Mouse (Mus musculus): ENCODE results near the gene Mcpt4. TPM values are rescaled to one million over a fixed set of nuclear protein-coding genes. Genes with fewer than 3 reads are reported as not detected.
"Not testable (repeated sequence)": the region's sequence is repeated elsewhere in the genome, so short reads cannot be mapped to it uniquely, and the experiment has no call there.

Gene Mcpt4
- total RNA-seq (2015) (not detected in 2 replicates), total RNA-seq (2017) (not detected in 2 replicates)

DNA sequence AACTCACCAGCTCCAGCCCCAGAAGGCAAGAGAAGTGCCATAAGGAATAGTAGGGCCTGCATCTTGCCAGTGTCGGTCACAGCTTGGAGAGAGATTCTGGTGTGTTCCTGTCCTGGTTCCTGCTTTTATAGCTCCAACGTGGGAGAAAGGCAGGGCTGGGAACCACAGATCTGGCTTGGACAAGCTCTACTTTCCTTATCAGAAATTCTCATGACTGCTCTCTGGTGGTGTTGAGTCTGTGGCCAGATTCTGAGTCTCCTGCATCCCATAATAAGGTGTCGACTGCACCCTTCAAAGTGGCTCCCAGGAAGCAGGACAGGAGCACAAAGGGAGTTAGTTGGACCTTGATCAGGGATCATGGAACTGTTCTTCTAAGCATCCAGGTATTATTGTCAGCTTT lies at the start of gene Mcpt4:
TSS of gene Mcpt4 (minus strand) at position 101 of the 400 bp plus-strand sequence.
- not testable (repeated sequence) for ATAC-seq (ENCODE audit: poor library complexity, severe bottlenecking)

DNA sequence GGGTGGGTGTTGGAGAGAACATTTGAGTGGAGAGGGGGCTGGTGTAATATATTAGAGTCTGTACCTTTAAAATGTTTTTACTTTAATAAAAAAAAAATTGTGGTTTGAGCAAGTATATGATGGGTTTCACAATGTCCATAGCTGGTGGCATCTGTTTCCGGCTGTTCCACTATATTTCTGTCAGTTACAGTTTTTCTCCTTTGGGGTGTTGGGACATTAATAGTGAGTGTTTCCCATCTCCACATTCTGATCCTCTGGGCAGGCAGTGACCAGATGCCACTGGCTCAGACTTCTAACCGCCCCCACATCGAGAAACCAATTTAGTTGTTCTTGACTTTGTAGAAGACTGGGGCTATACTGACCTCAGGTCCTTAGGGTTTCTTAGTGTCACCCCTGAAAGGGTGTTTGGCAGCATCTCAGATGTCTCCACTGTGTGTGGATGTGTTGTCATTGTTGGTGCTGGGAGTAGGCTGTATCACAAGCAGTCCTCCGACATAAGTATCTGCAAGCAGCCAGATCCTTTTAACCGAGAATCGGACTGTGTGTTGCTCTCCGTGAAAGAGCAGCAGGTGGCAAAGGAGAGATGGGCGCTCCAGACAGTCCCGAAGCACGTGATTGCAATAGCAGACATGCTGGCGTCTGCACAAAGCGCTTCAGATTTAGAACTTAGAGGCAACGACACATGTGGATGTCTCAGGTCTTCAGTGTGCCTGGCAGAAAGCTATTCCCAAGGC lies 43.5 kb upstream of the Mcpt4 start:
- ATAC-seq (ENCODE audit: poor library complexity, severe bottlenecking), result peak; percentile 43

DNA sequence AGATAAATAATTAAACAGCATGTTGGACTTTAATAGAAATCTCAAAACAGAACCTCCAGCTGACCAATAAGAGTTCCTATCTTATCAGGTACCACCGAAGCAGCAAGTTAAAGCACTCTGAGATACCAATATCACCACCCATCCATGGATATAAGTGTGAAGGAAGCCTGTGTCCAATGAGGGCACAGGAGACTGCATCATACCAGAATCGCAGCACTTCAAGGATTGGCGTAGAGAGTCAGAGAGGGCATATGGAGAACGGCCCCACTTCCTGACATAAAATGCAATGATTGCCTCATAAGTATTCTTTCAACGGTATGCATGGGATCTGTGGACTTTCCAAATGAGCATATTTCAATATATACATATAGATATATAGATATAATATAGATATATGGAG lies 42.9 kb upstream of the Mcpt4 start:
- no peak for ATAC-seq (ENCODE audit: poor library complexity, severe bottlenecking)

DNA sequence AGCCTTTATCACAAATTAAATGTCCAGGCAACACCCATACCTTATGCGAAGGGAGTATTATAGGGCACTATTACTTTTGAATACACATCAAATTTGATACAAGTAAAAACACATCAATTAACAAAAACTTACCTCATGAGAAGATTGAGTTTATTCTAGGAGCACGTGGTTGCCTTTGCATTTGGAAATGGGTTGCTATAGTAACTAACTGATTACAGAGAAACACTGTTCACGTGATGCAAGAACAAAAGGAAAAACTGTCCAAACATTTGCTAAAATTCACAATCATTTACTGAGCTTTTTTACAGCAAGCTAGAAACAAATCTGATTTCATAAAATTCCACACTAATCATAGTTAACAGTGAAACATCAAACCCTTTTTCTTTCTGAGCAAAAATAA lies 41.3 kb upstream of the Mcpt4 start:
- ATAC-seq (ENCODE audit: poor library complexity, severe bottlenecking), result no peak

DNA sequence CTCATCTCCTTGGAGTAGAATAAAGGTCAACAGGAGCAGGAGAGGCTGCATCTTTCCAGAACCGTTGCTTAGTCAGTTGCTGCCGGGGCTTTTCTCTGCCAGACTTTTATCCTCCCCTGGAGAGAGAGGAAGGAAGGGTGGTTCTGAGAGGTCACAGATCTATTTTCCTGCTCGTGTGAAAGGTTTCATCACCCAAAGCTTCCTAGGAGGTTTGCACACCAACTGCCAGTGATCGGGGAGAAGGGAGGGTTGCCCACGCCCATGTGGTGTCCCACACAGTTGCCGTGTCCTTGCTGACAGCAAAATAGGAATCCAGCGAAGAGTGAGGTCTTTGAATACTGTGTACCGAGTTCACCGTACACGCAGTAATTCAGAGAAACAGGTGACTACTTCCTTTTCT lies 40.3 kb upstream of the Mcpt4 start, which contains the start of gene Ctsg:
TSS of gene Ctsg (minus strand) at position 189 of the 400 bp plus-strand sequence.
- peak; percentile 30 for ATAC-seq (ENCODE audit: poor library complexity, severe bottlenecking)

DNA sequence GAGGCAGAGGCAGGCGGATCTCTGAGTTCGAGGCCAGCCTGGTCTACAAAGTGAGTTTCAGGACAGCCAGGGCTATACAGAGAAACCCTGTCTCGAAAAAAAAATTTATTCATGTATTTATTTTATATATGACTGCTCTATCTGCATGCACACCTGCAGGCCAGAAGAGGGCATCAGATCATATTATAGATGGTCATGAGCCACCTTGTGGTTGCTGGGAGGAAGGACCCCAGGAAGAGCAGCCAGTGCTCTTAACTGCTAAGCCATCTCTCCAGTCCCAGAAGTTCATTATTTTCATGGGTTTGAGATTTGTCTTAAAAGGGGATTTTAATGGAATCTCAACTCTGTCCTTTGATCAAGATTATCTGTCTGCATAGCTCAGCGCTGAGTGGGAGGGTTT lies 36.8 kb upstream of the Mcpt4 start:
- ATAC-seq (ENCODE audit: poor library complexity, severe bottlenecking), result peak; percentile 61

DNA sequence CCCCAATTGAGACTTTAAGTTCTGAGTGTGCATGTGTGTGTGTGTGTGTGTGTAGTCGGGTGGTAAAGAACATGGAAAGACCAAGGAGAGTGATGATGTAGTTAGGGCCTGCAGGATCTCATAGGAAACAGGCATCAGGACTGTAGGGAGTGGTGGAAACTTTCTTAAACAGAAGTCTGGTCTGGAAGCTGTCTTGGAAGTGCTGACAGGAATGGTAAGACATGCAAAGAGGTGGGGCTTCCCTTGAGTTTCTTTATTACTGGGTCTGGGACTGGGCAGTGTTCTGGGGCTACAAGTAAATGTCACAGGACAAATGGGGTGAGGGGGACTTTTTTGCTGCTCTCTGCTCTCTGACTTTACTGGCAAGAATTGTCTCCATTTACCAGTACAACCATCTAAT lies 35.5 kb upstream of the Mcpt4 start:
- ATAC-seq (ENCODE audit: poor library complexity, severe bottlenecking), result no peak

DNA sequence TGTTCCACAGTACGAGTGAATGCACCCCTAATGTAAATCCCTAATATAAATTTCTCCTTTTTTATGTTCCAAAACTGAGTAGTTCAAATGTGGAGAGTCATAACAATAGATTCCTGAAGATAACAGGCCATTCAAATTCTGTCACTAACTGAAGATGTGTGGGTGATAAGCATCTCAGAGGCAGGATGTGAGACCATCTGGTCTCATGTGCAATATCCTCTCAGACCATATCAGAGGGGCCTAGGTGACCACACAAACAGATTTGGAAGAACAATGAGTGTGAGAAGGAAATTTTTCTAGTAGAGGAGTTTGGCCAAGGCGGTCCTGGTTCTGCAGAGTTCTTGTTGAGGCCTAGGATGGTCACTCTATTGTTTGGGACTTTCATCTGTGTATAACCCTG lies 31.2 kb upstream of the Mcpt4 start:
- ATAC-seq (ENCODE audit: poor library complexity, severe bottlenecking), result 0 out of 2 replicates have a peak, but pooled peaks have one; percentile 21

DNA sequence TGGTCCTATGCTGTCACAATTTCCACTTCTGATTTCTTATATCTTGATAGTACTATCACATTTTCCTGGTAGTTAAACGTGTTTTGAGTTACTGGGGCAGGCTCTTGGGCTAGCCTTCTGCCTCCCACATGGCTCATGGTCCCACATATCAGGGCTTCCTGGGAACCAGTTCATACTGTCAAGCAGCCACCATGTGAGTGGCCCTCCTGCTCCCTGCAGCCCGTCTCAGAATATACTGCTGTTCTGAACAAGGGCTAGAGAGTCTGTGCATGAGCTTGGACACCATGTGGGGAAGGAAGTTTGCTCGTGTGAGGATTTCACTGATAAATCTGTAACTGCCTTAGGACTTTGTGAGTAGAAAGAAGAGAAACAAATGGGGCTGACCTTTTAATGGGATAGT lies 24.6 kb upstream of the Mcpt4 start:
- ATAC-seq (ENCODE audit: poor library complexity, severe bottlenecking), result no peak

DNA sequence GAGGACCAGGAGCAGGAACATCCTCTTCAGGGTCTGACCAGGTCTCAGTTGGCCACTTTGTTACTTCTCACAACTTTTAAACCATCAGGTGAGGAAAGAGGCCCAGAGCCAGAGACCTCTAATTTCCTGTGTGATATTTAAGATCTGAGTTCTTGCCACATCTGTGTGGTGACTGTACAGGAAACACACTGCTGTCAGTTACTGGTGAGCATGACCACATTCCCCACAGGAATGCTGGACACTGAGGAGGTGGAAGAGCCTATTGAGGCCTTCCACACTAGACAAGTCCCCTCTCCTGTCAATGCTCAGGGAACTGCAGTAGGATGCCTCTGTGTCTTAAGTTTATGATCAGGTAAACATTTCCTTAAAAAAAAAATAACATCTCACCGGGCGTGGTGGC lies 23.1 kb upstream of the Mcpt4 start, which contains the start of gene Mcpt8:
TSS of gene Mcpt8 (minus strand) at position 107 of the 400 bp plus-strand sequence.
- ATAC-seq (ENCODE audit: poor library complexity, severe bottlenecking), result peak; percentile 35

DNA sequence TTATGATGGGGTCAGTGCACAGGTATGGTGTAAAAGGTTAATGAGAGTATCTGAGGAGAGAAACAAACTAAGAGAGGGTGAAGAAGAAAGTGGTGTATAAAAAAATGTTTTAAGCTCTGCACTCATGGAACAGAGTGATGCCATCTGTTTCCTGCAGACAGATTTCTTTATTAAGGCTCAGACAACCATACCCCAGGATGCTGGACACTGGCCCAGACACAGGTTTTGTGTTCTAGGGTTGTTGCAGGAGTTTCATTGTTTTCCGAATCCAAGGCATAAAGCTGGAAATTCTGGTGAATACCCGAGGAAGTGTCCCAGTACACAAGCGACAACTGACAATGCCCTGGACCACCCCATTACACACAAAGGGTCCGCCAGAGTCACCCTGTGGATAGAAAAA lies 19.9 kb upstream of the Mcpt4 start:
- no peak for ATAC-seq (ENCODE audit: poor library complexity, severe bottlenecking)

DNA sequence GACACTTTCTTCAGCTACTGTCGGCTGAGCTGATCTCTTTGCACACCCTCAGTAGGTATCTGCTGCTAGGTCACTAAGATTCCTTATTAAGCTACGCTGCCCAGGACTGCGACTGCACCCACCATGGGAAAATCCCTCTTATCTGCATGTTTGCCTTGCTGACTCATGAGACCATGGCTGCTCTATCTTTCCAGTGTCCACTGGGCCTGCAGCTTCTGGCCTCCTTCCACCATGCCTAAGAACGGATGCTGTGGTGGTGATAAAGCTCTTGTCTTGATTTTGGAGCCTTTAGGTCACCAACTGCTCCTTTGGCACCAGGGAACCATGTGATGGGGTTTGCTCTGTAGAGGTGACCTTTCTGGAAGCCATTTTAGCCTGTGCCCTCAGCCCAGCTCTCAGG lies 4.4 kb downstream of the Mcpt4 start:
- no peak for ATAC-seq (ENCODE audit: poor library complexity, severe bottlenecking)

DNA sequence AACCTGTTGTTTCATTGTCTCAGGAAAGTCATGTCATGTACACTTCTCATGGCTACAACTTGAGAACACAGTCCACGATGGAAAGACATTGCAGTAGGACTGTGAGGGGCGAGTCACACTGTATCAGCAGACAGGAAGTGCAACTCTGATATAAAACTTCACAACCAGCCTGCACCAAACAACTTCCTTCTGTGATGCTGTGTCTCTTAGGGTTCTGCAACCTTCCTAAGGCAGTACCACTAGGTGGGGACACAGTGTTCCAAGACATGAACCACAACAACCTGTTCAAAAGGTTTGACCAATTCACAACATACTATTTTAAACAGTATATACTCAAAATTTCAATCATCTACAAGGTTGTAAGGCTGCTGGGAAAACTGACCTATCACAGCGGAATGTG lies 6.7 kb downstream of the Mcpt4 start:
- no peak for ATAC-seq (ENCODE audit: poor library complexity, severe bottlenecking)

DNA sequence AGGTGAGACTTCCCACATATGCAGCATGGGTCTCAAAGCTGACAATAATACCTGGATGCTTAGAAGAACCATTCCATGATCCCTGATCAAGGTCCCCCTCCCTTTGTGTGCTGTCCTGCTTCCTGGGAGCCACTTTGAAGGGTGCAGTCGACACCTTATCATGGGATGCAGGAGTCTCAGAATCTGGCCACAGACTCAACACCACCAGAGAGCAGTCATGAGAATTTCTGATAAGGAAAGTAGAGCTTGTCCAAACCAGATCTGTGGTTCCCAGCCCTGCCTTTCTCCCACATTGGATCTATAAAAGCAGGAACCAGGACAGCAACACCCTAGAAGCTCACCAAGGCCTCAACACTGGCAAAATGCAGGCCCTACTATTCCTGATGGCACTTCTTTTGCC lies 20.3 kb downstream of the Mcpt4 start, which contains the start of gene Mcpt2:
TSS of gene Mcpt2 (plus strand) at position 250 of the 400 bp plus-strand sequence.
- ATAC-seq (ENCODE audit: poor library complexity, severe bottlenecking), result not testable (repeated sequence)

DNA sequence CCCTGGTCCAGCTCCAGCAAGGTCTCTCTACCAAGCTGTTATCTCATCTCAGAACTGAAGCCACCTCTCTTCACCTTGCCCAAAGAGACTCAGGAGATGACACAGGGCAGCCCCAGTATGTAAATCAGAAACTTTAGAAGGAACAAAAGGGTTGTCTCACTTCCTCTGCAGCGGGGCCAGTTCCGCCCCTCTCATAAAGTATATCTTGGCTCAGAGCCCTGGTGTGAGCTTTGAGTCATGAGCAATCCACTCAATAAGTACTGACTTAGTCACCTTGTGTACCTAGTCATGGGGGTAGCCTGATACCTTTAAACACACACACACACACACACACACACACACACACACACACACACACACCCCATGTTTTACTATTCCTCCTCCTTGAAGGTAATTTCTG lies 27.7 kb downstream of the Mcpt4 start:
- peak; percentile 70 for ATAC-seq (ENCODE audit: poor library complexity, severe bottlenecking)

DNA sequence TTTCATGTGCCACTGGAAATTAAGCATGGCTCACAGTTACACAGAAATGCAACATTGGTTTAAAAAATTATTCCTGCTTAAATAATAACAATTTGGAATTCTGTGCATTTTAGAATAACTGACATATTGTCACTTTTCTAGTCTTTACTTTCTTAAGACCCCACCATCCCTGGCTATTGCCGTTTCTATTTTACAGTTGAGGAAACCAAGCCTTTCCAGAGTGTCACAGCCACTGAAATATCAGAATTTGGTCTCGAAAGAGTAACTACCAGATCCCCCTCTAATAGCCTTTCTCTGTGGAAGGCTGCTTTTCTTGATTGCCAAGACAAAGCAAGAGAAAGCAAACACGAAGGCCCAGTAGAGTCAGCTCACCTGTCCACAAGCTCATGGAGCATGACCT lies 31.7 kb downstream of the Mcpt4 start, which contains the start of gene Mcpt9:
TSS of gene Mcpt9 (minus strand) at position 101 of the 400 bp plus-strand sequence.
- not testable (repeated sequence) for ATAC-seq (ENCODE audit: poor library complexity, severe bottlenecking)

DNA sequence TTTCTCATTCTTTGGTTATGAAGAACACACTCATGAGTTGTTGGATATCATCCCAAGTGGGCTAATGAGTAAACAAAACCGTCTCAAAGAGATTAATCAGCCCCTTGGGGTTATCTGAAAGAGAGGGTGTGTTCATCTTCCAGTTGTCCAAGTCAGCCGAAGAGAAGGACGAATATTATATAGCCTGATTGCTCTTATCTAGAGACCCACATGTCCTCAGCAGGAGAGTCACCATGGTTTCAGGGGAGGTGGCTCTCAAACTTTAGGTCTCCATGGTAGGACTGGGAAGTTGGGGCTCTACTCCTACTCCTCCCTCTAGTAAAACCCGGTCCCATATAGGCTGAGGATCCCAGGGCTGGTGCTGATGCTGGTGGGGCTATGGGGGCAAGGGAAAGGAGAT lies 40.8 kb downstream of the Mcpt4 start:
- ATAC-seq (ENCODE audit: poor library complexity, severe bottlenecking), result not testable (repeated sequence)

DNA sequence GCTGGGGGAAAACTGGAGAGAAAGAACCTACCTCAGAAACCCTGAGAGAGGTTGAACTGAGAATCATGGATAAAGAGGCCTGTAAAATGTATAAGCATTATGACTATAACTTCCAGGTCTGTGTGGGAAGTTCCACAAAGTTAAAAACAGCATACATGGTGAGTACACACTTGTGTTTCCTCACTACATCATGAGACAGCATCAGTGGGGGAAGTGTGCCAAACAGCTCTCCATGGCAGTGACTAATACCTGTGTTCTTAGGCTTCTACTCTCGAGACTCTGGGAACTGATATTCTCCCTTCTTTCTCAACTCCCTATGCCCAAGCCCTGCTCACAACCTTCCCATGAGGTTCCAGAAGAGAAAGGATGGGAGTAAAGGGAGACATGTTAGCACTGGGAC lies 42.7 kb downstream of the Mcpt4 start:
- ATAC-seq (ENCODE audit: poor library complexity, severe bottlenecking), result no peak

DNA sequence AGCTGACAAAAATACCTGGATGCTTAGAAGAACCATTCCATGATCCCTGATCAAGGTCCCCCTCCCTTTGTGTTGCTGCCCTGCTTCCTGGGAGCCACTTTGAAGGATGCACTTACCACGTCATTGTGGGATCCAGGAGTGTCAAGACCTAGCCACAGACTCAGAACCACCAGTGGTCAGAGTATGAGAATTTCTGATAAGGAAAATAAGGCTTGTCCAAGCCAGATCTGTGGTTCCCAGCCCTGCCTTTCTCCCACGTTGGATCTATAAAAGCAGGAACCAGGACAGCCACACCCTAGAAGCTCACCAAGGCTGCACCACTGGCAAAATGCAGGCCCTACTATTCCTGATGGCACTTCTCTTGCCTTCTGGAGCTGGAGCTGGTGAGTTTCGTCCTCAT lies 44.4 kb downstream of the Mcpt4 start, which contains the start of gene Mcpt1:
TSS of gene Mcpt1 (plus strand) at position 301 of the 400 bp plus-strand sequence.
- not testable (repeated sequence) for ATAC-seq (ENCODE audit: poor library complexity, severe bottlenecking)

DNA sequence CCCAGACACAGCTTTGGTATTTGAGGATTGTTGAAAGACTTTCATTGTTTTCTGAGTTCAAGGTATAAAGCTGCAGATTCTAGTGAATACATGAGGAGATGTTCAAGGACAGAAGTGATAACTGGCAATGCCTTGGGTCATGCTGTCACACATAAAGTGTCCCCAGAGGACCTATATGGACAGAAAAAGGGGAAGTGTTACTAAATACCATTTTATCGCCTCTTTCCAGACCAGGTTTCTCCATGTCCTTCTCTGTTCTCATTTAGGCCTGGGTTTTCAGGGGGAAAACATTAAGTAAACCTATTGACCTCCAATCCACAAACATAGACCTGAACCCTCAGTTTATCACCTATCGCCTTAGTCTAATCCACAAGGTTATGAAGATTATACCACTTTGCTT lies 48.2 kb downstream of the Mcpt4 start:
- no peak for ATAC-seq (ENCODE audit: poor library complexity, severe bottlenecking)

DNA sequence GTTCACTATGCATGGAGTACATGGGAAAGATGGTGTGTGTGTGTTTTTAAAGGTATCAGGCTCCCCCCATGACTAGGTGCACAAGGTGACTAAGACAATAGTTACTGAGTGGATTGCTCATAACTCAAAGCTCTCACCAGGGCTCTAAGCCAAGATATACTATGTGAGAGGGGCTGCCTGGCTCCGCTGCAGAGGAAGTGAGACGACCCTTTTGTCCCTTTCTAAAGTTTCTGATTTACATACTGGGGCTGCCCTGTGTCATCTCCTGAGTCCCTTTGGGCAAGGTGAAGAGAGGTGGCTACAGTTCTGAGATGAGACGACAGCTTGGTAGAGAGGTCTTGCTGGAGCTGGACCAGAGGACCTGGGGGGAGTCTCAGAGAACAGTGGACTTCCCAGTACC lies 49.0 kb downstream of the Mcpt4 start:
- no peak for ATAC-seq (ENCODE audit: poor library complexity, severe bottlenecking)
